Mouse (Mus musculus) Muller cell, postnatal 12 days (primary cell): ENCODE measurements at regions not wholly inside any gene's neighbourhood (a gene's known extent, or its start where the extent isn't known, plus 50 kb on each side); places are given as distances from the start of the nearest gene placed in this dataset.

ENCODE experiments used
- DNase-seq: peaks from one replicate; pipeline ENCODE4 v3.0.0-alpha.2; 2015; ENCODE audit errors: inconsistent ontology term

DNA sequence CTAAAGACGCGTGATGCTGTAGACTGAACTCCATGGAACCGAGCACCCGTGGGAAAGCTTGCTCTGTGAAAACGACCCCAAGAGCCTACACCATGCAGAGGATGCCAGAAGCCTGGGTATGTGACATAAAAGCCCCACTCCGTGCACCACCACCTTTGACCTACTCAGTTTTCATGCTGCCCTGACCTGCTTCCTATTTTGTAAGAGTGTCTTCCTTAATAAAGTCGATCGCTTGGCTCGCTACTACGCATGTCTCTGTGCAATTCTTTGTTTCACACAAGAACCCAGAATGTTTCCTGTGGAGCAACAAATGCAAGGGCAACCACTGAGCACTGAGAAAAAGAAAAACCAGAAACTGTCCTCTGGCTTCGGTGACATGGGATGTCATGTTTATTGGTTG lies 60.5 kb downstream of the Sec61b start:
- no peak for DNase-seq

DNA sequence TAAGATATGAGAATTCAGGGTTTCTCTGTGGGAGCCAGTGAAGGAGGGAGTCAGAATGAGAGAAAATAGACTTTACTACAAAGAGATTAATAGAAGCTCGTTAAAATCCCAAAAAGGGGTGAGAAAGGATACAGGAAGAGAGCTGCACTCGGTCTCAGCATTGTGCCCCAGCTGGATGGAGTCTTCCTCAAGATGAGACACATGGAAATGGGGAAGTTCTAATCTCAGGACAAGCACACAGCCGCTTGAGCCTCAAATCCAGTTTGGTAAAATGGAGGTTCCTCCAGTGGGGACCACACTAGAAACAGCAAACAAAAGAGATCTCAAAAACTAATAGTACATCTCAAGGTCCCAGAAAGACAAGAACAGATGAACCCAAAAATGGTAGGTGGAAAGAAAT lies 93.2 kb downstream of the Sec61b start:
- DNase-seq, result no peak

DNA sequence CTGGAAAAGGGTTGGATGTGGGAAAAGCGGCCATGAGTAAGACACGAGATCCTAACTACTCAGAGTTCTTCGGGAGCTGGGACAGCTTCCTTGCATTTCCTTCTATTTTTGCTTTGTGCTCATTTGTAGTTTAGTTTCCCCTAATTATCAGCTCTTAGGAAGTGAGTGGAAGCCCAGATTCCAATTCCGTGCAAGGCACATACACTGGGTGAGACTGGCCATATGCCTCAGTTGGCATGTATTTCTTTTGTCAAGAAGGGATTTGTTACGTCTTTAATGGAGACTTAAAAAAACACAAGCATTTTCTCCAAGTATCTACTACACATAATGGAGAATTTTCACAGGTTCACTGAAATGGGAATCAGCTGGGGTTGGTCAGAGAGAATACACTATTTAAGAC lies 96.4 kb downstream of the Sec61b start:
- DNase-seq, result no peak

DNA sequence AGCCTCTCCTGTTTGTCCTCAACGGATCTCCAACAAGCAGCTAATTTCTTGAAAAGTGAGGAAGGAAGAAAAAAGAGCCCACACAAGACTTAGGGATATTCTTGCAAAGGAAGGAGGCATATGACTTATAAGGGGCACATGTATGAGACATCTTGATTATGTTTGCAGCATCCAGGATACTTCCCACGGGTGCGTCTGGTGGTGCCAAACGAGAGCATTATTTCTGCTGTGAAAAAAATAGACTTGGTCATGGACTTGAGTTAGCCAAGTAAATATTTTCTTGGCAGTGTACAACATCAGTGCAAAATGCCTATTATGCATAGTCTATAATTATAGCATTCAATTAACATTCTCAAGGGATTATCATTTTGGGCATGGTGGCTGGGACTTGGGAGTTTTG lies 101.6 kb downstream of the Sec61b start:
- DNase-seq, result no peak

DNA sequence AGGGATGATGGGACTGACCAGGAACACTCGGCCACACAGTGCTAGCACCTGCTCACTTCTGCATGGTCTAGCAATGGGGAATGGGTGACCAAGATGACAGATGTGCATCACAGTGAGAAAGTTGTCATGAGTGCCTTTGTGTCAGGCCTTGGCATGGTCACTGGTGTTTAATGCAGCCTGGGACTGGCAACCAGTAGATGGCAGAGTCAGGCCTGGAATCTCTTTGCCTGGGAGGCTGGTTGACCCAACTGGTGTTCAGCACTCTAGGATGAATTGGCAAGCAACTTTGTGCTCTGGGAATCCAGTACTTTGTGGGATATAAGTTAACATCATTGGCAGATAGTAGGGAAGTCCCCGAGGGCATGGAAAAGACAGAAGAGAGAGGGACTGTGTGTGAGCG lies 103.0 kb downstream of the Sec61b start:
- DNase-seq, result peak; percentile 7

DNA sequence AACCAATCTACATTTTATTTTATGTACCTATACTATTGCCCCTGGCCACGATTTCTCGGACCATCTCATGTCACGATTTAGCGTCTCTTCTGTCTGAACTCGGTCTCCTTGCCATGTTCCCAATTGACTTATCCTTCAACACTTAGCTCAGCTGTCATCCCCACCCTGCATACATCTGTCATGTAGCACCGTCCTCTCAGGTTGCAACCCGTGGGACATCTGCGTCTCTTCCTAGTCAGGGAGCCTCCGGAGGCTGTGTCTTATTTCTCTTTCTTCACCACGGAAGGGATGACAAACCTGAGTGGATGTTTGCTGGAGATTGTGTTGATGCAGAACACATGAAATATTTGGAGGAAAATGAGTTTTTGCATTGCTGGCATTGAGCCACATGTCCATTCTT lies 104.2 kb downstream of the Sec61b start:
- no peak for DNase-seq

DNA sequence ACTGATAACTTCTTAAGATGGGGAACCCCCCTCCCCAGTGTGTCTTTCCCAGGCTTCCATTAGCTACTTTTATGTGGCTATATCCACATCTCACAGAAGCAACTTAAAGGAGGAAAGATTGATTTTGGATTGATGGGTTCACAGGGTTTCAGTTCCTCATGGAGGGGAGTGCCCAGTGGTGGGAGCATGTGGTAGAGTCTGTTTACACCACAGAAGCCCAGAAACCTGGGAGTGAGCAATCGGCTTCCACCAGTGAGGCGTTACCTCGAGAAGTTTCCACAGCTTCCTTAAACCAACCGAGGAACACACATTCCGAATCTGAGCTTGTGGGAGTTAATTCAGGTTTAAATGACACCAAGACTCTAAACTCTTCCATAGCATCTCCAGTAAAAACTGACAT lies 106.1 kb downstream of the Sec61b start:
- no peak for DNase-seq

DNA sequence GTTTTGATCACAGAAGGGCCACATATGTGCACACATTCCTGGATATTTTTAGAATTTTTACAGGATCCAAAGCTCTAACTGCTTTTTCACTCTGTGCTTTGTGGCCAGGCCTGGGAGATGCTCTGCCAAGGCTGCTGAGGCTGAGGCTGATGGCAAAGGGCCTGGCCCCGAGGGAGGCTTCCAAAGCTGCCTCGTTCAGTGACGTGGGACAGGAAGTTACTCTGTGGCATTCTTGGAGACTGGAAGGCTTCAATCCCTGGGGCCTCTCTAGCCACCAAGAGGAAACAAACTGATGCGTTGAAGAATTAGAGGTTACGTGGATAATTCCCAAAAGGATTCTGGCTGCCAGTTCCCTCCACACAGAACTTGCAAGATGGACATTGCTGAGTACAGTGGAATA lies 112.8 kb downstream of the Sec61b start:
- peak; percentile 41 for DNase-seq

DNA sequence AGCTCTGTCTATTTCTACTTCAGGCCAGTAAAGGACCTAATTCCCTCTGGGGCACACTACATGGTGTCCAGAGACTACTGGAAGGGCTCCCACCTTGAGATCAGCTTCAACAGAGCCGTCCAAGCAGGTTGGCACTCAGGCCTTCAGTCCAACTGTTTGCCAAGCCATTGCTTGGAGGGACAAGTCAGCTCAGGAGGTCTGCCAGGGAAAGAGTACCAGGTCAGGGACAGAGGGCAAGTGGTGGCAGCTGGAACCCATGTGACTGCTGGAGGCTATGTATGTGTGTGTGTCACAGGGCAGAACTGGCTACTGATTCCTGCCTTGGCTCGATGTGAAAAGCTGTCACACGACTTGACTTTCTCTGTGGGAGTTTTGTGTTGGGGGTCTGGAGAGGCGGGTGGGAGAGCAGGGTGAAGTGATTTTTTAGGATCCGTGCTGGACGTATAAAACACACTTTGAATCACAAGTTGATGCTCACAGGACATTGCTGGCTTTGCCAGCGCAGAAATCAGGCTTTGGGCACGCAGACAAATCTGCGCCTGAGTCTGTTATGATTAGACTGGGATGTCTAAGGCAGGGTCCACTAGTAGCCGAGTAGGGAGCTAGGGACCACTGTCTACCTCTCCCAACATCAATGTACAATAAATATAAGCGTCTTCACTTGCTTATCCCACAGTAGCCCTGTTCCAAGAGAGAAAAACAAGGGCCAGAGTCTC lies 118.0 kb downstream of the Sec61b start:
- DNase-seq, result no peak

DNA sequence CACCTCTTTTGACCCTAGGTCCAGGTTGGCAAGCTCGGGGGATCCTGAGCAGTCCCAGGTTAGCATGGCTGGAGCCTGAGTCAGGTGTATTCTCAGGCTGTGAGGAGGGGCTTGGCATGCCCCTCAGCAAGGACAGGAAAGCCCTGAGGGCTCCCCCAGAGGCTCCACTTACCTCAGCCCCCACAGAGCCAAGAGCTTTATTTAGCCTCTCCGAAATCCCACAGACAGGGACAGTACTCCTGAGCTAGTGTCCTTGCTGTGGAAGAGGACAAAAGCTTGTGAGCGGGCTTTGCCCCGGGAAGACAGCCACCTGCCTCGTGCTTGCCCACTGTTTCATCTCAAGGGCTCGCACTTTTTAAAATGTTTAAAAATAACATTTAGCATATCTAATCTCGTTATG lies 118.7 kb downstream of the Sec61b start:
- no peak for DNase-seq

DNA sequence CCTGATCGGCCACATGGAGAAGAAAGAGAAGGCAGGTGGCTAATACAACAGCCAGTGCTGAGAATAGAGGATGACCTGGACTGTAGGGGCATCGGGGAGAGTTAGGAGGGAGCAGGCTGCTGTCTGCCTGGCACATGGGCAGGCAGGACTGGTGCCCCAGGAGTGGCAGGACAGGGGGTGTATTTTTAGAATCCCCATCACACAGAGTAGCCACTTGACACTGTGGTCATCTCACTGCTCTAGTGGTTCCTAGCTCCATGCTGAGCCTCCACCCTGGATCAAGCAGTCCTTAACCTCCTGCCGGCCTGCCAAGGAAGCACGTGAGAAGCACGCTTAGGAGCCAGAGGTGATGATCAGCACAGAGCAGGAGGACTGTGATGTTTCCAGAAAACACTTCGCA lies 119.7 kb downstream of the Sec61b start:
- DNase-seq, result no peak

DNA sequence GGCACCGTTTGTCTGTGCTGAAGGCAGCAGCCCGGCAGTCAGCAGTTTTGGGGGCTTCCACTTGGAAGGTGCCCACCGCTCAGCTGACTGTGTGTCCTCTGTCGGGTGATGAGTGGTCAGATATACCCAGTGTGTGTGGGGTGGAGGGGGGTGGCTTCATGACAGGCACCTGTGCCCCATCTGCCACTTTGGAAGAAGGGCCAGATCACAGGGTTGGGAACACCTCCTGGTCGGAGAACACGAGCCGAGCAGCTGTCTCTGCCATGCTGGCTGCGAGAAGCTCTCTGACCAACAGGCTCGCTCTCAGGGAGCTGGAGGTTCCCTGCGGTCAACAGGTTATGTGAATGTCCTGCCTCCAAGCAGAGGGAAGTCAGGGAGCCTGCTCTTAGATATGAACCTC lies 121.4 kb downstream of the Sec61b start:
- no peak for DNase-seq

DNA sequence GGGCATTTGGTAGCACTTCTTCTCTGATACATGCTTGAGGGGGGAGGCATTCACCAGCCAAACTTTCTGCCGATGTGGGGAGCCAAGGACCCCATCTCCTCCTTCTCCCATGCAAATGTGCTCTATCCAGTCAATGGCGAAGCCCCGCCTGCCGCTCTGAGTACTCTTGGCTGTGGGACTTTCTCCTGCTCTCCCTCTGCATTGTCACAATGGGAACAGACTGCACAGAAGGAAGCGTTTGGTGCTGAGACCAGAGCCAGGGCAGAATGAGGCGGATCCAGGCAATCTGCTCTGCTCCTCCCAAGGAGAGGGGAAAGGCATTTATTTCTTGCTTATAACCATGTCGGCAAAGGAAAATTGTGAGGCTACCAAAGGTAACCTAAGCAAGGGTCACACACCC lies 123.1 kb downstream of the Sec61b start:
- no peak for DNase-seq

DNA sequence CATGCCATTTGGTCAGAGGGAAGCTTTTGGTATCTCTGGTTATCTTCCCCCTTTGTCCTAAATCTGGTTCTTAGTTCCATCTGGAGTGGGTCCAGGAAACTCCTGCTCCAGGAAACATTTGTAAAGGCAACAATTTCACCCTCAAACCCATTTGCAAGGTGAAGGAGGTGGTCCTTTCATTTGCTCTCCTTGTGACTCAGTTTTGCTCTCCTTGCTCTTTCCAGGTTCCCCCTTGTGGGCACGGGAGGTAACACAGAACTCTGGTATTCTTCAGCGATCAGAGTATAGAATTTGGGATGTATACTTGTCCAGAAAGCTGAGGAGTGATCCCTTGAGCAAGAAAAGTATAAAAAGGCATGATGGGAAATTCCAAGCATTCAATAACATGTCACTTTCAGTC lies 123.8 kb downstream of the Sec61b start:
- peak; percentile 33 for DNase-seq

DNA sequence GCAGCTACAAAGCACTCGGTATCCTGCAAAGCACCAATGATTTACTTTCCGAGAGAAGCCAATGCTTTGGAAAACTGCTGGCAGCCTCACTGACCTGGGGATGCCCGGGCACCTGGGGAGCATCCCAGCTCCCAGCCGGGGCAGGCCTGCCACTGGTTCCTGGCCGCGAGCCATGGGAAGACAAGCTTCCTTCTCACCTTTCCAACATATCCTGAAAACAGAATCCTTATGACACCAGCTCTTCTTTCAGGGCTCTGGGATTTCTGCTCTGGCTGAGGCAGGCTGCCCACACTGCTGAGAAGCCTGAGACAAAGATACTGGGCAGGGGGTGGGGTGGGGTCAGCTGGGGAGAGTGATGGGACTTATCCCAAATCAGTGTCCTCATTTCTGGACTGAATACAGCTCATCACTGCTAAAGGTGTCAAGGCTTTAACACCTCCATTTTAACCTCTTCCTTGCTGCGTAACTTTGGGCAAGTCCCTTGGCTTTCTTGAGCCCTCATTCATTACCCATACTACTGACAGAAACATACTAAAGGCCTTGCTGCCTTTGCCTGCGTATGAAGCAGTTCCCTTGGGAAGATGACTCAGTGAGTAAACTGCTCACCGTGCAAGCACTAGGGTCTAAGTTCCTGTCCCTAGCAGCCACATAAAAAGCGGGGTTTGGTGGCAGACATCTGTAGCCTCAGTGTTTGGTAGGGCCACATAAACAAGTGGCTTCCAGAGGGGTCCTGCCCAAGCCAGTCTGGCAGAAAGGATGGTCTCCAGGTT lies 127.0 kb downstream of the Sec61b start:
- DNase-seq, result no peak

DNA sequence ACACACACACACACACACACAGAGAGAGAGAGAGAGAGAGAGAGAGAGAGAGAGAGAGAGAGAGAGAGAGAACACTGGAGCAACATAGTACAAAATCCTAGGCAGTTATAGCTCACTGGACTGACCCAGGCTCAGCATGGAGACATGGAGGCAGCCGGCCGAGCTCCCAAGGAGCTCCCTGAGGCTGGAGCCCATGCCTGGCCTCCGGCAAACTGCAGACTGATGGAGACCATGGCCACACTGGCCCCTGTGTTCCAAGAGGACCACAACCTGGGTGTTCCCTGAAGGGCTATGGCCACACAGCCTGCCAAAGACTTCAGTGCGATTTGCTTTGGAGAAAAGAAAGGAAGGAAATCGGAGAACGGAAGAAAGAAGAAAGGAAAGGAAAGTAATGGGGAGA lies 128.9 kb downstream of the Sec61b start:
- no peak for DNase-seq

DNA sequence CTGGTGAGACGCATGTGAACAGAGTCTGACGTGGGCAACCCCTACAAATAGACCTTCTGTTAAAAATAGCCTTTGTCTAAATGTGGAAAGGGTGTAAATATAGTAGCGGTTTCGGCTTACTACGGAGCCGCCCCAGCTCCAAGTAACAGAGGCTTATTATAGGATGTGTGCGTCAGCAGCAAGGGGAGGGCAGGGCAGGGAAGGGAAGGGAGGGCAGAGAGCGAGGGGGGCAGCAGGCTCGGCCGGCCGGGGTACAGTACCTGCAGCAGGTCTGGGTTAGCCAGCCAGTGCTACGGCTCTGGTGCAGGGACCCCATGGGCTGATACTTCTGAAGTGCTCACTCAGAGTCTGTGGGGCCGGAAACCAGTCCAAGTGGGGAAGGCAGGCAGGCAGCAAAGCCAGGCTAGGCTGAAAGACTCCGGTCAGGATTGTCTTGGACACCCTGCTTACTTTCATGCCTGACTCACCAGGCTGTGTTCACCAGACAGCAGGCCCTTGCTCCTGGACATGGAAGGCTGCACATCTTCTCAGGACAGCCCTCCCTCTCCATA lies 129.5 kb downstream of the Sec61b start:
- peak; percentile 51 for DNase-seq

DNA sequence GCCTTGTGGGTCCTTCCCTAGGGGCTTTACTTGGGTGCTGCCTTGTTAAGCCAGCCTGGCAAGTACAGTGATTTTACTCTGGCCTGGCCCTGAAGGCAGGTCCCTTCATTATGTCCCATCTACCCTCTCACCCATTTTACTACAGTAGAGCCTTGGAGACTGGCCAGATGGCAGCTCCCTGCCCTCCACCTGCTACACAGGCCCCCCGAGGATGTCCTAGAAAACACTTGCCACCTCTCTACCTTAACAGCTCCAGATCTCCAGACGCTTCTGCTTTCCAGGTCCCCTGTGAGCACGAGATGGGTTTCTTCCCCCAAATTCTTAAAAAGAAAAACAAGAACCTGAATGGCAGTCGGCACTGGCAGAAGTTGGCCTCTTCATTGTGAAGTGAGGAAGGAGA lies 131.2 kb downstream of the Sec61b start:
- no peak for DNase-seq

DNA sequence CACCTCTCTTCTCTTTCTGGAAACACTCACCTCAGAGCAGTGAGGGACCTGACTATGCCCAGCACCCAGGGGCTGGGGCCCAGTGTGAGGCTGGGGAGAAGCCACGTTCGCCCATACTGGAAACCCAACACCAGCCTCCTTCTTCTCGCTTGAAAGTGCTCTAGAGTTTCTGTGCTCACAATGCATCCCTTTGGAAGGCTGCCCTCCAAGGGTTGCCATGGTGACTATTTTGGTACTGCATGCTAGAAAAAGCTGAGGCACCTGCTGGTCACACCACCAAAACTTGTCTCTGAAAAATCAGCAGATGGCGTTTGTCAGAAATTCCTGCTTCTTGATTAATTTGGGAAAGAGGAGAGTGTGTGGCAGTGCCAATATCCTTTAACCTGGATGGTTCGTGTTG lies 134.2 kb downstream of the Sec61b start:
- DNase-seq, result no peak

DNA sequence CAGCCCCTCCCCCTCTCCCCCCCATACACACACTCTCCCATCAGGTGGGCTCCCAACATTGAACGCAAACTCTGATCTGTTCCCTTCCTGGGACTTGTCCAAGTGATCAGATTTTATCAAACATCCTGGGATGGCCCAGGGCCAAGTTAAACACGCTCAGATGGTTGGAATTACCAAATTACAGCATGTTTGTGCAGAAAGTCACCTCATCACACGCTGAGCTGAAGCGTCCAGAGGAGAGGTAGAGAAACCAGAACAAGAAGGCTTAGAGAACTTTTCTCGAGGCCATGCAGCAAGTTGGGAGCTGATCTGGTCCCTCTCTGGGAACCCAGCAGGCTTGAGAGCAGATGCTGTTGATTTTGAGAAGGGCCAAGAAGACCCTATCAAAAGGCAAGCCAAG lies 136.5 kb downstream of the Sec61b start:
- DNase-seq, result no peak

DNA sequence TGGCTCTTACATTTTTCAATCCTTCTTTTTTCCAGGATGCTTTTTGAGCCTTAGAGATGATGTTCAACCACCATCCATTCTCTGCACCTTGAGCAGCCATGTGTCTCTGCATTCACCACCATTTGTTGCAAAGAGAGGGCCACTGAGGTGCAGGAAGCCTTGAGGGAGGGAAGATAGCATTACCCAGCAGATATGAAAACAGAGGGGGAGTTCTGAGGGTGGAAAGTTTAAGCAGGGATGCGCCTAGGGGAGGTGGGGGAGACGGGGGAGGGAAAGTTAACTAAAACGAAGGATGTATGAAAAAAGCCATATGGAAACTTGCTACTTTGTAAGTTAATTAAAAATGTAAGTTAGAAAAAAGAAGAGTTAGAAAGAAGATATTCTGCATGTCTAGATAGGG lies 142.1 kb downstream of the Sec61b start:
- DNase-seq, result no peak

DNA sequence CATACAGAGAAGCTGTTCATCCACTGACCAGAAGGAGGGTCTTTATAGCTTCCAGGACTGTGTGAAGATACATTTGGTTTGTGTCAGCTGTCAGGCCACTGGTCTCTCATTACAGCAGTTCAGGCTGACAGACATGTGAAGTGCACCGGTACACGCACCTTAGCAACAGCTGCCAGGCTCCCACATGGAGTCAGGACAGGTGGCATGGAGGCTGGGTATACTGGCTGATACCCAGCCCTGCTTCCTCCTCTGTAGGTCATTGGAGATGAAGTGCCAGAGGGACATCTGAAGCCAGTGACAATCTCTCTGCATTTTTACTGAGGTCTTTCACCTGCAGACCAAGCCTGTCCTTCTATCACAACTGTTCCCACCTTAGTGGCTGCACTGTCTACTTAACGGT lies 146.2 kb downstream of the Sec61b start:
- DNase-seq, result no peak
